Mouse (Mus musculus) embryonic facial prominence, embryonic 11.5 days (tissue): ENCODE measurements around the gene Arid3a. TPM values are rescaled to one million over a fixed set of nuclear protein-coding genes. Genes with fewer than 3 reads are reported as not detected.

Experiments
- ATAC-seq: fragments of 200-750 bp; cut with Nextera tagmentation; replicated peaks from 2 replicates; pipeline ENCODE4 v1.8.0; 2017; ENCODE audit warnings: low read depth; ENCODE audit not compliant: insufficient number of reproducible peaks, low FRiP score, low TSS enrichment
- DNase-seq: peaks from one replicate; pipeline ENCODE4 v3.0.0-alpha.2; 2015; ENCODE audit warnings: low spot score
- H3K27ac ChIP-seq: fragments of 300-500 bp; sonication (generic); replicated peaks from 2 replicates; pipeline ENCODE4 v1.5.1; 2014; ENCODE audit warnings: mild to moderate bottlenecking, low read depth, low read length, control low read depth
- H3K27me3 ChIP-seq: fragments of 300-500 bp; sonication (generic); 2 replicates; pipeline ENCODE4 v1.6.1; 2014; ENCODE audit warnings: mild to moderate bottlenecking, low read length, moderate library complexity, mixed read lengths; ENCODE audit not compliant: control insufficient read depth, insufficient read depth
- H3K36me3 ChIP-seq: fragments of 300-500 bp; sonication (generic); replicated peaks from 2 replicates; pipeline ENCODE4 v1.6.1; 2014; ENCODE audit warnings: low read depth, mild to moderate bottlenecking, low read length, moderate library complexity, mixed read lengths; ENCODE audit not compliant: control insufficient read depth, insufficient read depth
- H3K4me1 ChIP-seq: fragments of 300-500 bp; sonication (generic); 2 replicates; pipeline ENCODE4 v1.6.1; 2014; ENCODE audit warnings: low read length, mixed read lengths; ENCODE audit not compliant: control insufficient read depth, insufficient read depth
- H3K4me2 ChIP-seq: fragments of 300-500 bp; sonication (generic); 2 replicates; pipeline ENCODE4 v1.6.1; 2014; ENCODE audit warnings: low read depth, mild to moderate bottlenecking, control low read depth, low read length, moderate library complexity
- H3K4me3 ChIP-seq: fragments of 300-500 bp; sonication (generic); 2 replicates; pipeline ENCODE4 v1.5.1; 2014; ENCODE audit warnings: low read depth, low read length, control low read depth
- H3K9ac ChIP-seq: fragments of 300-500 bp; sonication (generic); replicated peaks from 2 replicates; pipeline ENCODE4 v1.6.1; 2014; ENCODE audit warnings: mild to moderate bottlenecking, control low read depth, low read length
- H3K9me3 ChIP-seq: fragments of 300-500 bp; sonication (generic); replicated peaks from 2 replicates; pipeline ENCODE4 v1.6.1; 2016; ENCODE audit warnings: mild to moderate bottlenecking, low read length, inconsistent platforms, mixed read lengths; ENCODE audit not compliant: control insufficient read depth
- WGBS: fragments of 180-500 bp; shearing (Covaris S2); extraction: QIAGEN DNeasy Blood & Tissue Kit; methylation state at CpG from one replicate; pipeline ENCODE4 v1.1.7; 2014; 5-methylcytosine and 5-hydroxymethylcytosine counted together
- polyA plus RNA-seq: library from polyadenylated mRNA; unstranded; fragments of >200 nt; fragmentation: Nextera tagmentation; extraction: Ambion mirVana; gene quantifications from 2 replicates; pipeline ENCODE4 v1.2.1, GENCODE M21; 2014

Arid3a gene
- polyA plus RNA-seq, 1 experiment from 2014 or later: 5.0 TPM

DNA sequence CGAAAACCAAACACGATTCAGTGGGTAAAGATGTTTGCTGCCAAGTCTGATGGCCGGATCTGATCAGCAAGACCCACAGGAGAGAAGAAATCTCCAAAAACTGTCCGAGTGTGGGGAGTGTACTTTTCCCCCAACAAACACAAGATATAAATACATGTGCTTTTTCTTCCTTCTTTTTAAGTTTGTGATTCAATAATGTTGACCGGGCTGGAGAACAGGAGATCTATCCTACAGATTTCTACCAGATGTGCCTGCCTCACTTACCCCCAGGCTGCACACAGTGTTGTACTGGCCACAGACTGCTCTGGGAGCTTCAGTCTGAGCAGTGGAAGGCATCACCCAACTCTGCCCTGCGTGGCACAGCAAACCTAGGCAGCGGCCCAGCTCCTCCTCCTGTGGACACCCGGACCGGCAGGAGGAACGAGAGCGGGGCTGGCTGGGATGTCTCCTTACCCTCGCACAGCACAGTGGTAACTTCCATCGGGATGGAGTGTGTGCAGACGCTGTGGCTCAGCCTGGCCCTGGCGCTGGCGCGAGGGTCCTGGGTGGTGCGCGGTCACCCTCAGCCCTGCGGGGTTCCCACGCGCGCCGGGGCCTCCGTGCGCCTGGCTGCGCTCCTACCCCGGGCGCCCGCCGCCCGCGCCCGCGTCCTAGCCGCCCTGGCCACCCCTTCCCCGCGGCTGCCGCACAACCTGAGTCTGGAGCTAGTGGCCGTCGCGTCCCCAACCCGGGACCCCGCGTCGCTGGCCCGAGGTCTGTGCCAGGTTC is 43.8 kb downstream of the Arid3a start, which contains the start of gene Grin3b:
Gene Grin3b, plus strand, starts transcription at position 301 of the 768 bp plus-strand sequence.
- Histone ChIP-seq H3K36me3 (peaks cover 7% of the 10 kb centered on the region), H3K9ac (peak within 1 kb of the TSS; percentile 61), H3K4me2 (peak within 1 kb of the TSS; percentile 89), H3K27ac (no peak within 1 kb of the TSS), H3K27me3 (peaks cover 2% of the 10 kb centered on the region; the same call in 1 of the 2 replicates), H3K4me3 (peak within 1 kb of the TSS; percentile 46), H3K9me3 (no peaks in the 10 kb centered on the region), H3K4me1 (no peaks in the 10 kb centered on the region)
- ATAC-seq: no peak
- WGBS: 7% methylated on average over 44 of the region's 47 CpGs
- DNase-seq: peak; percentile 52

DNA sequence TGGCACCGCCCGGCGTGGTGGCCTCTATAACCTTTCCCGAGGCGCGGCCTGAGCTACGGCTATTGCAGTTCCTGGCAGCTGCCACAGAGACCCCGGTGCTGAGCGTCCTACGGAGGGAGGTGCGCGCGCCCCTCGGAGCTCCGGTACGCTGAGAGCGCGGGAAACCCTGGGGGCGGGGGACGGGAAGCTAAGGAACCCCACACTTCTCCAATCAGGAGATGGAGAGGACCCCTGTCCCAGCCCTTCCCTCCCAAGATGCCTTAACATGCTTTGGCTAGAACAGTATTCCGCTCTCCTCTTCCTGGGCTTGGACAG is 44.3 kb downstream of the Arid3a start:
- peak overlapping the region; percentile 46 for H3K4me3 ChIP-seq
- peaks cover 7% of the 10 kb centered on the region for H3K36me3 ChIP-seq
- H3K9ac ChIP-seq: peak overlapping the region; percentile 61
- ATAC-seq (no peak), DNase-seq (peak; percentile 68)
- no peak overlapping the region for H3K27ac ChIP-seq
- H3K4me1 ChIP-seq: no peaks in the 10 kb centered on the region
- peaks cover 2% of the 10 kb centered on the region; the same call in 1 of the 2 replicates for H3K27me3 ChIP-seq
- 2% methylated on average over 21 of the region's 21 CpGs for WGBS
- H3K9me3 ChIP-seq: no peaks in the 10 kb centered on the region
- peak overlapping the region; percentile 89 for H3K4me2 ChIP-seq

DNA sequence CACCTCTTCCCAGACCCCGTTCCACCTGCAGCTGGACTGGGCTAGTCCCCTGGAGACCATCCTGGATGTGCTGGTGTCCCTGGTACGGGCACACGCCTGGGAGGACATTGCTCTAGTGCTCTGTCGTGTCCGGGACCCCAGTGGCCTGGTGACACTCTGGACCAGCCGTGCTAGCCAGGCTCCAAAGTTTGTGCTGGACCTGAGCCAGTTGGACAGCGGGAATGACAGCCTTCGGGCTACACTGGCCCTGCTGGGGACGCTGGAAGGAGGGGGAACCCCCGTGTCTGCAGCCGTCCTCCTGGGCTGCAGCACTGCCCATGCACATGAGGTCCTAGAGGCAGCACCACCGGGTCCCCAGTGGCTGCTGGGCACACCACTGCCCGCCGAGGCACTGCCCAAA is 46.0 kb downstream of the Arid3a start:
- no peak overlapping the region for H3K4me3 ChIP-seq
- no peak overlapping the region for H3K9ac ChIP-seq
- DNase-seq: no peak
- no peaks in the 10 kb centered on the region for H3K4me1 ChIP-seq
- H3K9me3 ChIP-seq: no peaks in the 10 kb centered on the region
- H3K27ac ChIP-seq: no peak overlapping the region
- 62% methylated on average over 14 of the region's 14 CpGs for WGBS
- H3K36me3 ChIP-seq: peaks cover 15% of the 10 kb centered on the region
- peaks cover 2% of the 10 kb centered on the region; the same call in 1 of the 2 replicates for H3K27me3 ChIP-seq
- H3K4me2 ChIP-seq: no peak overlapping the region
- 0 out of 2 replicates have a peak, but pooled peaks have one; percentile 15 for ATAC-seq

DNA sequence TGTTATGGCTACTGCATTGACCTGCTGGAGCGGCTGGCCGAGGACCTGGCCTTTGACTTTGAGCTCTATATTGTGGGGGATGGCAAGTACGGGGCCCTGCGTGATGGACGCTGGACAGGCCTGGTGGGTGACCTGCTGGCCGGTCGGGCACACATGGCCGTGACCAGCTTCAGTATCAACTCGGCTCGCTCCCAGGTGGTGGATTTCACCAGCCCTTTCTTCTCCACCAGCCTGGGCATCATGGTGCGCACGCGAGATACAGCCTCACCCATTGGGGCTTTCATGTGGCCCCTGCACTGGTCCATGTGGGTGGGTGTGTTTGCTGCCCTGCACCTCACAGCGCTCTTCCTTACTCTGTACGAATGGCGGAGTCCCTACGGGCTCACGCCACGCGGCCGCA is 47.2 kb downstream of the Arid3a start:
- Histone ChIP-seq H3K9me3 (no peaks in the 10 kb centered on the region), H3K4me3 (no peak overlapping the region), H3K27ac (no peak overlapping the region), H3K27me3 (peaks cover 2% of the 10 kb centered on the region; the same call in 1 of the 2 replicates), H3K9ac (no peak overlapping the region), H3K36me3 (peaks cover 20% of the 10 kb centered on the region), H3K4me1 (no peaks in the 10 kb centered on the region), H3K4me2 (no peak overlapping the region)
- no peak for DNase-seq
- WGBS: 91% methylated on average over 21 of the region's 21 CpGs
- ATAC-seq: no peak

DNA sequence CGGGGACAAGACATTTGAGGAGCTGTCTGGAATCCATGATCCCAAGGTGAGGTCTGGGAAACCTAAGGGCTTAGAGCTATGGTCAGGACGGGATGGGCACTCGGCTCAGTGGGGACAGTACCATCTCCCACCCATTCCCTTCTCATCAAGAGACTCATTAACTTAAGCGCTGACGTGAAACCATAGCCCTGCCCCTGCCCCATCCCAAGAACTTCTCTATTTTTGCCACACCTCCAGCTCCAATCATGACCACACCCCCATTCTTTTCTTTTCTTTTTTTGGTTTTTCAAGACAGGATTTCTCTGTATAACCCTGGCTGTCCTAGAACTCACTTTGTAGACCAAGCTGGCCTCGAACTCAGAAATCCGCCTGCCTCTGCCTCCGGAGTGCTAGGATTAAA is 47.8 kb downstream of the Arid3a start:
- no peak overlapping the region for H3K4me2 ChIP-seq
- H3K4me3 ChIP-seq: no peak overlapping the region
- no peaks in the 10 kb centered on the region for H3K9me3 ChIP-seq
- peaks cover 2% of the 10 kb centered on the region; the same call in 1 of the 2 replicates for H3K27me3 ChIP-seq
- H3K9ac ChIP-seq: no peak overlapping the region
- DNase-seq (no peak), ATAC-seq (no peak)
- H3K4me1 ChIP-seq: no peaks in the 10 kb centered on the region
- WGBS: 82% methylated on average over 8 of the region's 8 CpGs
- peaks cover 22% of the 10 kb centered on the region for H3K36me3 ChIP-seq
- H3K27ac ChIP-seq: no peak overlapping the region

DNA sequence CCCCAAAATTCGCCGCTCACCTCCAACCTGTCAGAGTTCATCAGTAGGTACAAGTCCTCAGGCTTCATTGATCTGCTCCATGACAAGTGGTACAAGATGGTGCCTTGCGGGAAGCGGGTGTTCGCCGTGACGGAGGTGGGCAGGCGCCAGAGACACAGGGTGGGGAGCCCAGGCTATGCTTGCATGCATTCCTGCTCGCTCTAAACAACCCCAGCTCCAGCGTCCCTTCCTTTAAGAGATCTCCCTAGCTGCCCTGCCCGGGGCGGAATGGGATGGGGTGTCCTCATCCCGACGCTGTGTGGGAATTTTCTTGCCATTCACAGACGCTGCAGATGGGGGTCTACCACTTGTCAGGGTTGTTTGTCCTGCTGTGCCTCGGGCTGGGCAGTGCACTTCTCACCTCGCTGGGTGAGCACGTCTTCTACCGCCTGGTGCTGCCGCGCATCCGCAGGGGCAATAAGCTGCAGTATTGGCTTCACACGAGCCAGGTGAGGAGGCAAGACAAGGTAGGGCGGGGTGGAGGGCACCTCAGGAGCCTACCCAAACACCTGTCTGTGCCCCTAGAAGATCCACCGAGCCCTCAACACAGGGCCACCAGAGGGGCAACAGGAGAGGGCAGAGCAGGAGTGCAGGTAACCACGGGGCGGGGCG is 49.4 kb downstream of the Arid3a start:
- no peak overlapping the region for H3K4me2 ChIP-seq
- H3K4me1 ChIP-seq: no peaks in the 10 kb centered on the region
- H3K9me3 ChIP-seq: no peaks in the 10 kb centered on the region
- H3K9ac ChIP-seq: no peak overlapping the region
- no peak overlapping the region for H3K27ac ChIP-seq
- ATAC-seq (no peak), DNase-seq (no peak)
- peaks cover 22% of the 10 kb centered on the region for H3K36me3 ChIP-seq
- no peaks in the 10 kb centered on the region; the same call in 1 of the 2 replicates for H3K27me3 ChIP-seq
- no peak overlapping the region for H3K4me3 ChIP-seq
- whole genome bisulfite sequencing: 87% methylated on average over 28 of the region's 28 CpGs

DNA sequence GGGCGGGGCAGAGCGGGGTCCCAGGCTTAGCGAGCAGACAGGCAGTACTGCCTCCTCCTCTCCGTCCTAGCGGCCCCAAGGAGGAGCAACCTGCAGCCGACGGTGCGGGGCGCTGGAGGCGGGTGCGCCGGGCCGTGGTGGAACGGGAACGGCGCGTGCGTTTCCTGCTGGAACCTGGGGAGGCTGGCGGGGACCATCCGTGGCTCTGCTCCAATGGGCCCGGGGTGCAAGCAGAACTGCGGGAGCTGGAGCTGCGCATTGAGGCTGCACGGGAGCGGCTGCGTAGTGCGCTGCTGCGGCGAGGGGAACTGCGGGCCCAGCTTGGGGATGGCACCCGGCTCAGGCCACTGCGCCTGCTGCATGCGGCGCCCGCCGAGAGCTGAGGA is 49.9 kb downstream of the Arid3a start:
- H3K36me3 ChIP-seq: peaks cover 22% of the 10 kb centered on the region
- ATAC-seq: no peak
- no peaks in the 10 kb centered on the region for H3K9me3 ChIP-seq
- H3K9ac ChIP-seq: no peak overlapping the region
- no peaks in the 10 kb centered on the region; the same call in 1 of the 2 replicates for H3K27me3 ChIP-seq
- no peaks in the 10 kb centered on the region; the same call in 1 of the 2 replicates for H3K4me1 ChIP-seq
- H3K27ac ChIP-seq: no peak overlapping the region
- H3K4me2 ChIP-seq: no peak overlapping the region
- H3K4me3 ChIP-seq: no peak overlapping the region
- 75% methylated on average over 34 of the region's 36 CpGs for WGBS
- DNase-seq: no peak

DNA sequence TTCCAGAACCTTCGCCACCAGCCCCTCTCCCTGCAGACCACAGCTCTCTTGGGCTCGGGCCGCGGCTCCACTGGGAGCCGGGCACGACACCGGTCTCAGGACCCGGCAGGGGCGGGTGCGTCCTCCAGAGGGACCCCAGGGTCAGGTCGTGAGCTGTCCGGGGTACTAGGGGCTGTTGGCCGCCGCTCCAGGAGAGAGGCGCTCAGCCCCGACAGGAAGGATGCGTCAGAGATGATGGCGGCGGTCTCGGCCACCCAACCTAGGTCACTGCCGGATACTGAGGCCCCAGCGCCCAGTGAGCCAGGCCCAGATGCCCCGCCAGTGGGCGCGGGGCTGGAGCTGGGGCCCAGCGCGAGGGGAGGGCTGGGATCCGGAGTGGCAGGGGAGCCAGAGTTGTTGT is 50.5 kb downstream of the Arid3a start:
- Histone ChIP-seq H3K27me3 (no peaks in the 10 kb centered on the region), H3K27ac (no peak overlapping the region), H3K36me3 (peaks cover 22% of the 10 kb centered on the region), H3K9ac (no peak overlapping the region), H3K4me3 (no peak overlapping the region), H3K4me1 (no peaks in the 10 kb centered on the region; the same call in 1 of the 2 replicates), H3K9me3 (no peaks in the 10 kb centered on the region), H3K4me2 (no peak overlapping the region)
- ATAC-seq: no peak
- no peak for DNase-seq
- 83% methylated on average over 24 of the region's 28 CpGs for WGBS
